1 mouse cellular context compared by ENCODE assay signal in genomic region chr9:109080516-109080915, GRCm38 (mm10).
TF ChIP-seq lines count a peak whose summit lies in the region.

No protein-coding gene starts in this region.

TF ChIP-seq in myocyte, 11 proteins besides CTCF, POLR2A, EP300 and RAD21:
- TF ChIP-seq E2F4 (IDR thresholded peaks at IDR 0.05; ENCODE audit: insufficient read depth) (no peak), MYOG (IDR thresholded peaks at IDR 0.05; ENCODE audit: control insufficient read depth in 1 of 3, insufficient read depth in 1 of 3, insufficient read length in 2 of 3, low read depth in 2 of 3) (no peak), POLR2AphosphoS2 (IDR thresholded peaks at IDR 0.05; ENCODE audit: insufficient read length, low read depth) (no peak), TCF12 (IDR thresholded peaks at IDR 0.05; ENCODE audit: insufficient read depth, poor library complexity, severe bottlenecking) (no peak), CEBPB (IDR thresholded peaks at IDR 0.05; ENCODE audit: insufficient read depth, poor library complexity, severe bottlenecking) (no peak), TCF3 (IDR thresholded peaks at IDR 0.05; ENCODE audit: insufficient read length, low read depth) (no peak), MAX (IDR thresholded peaks at IDR 0.05; ENCODE audit: low read depth) (no peak), REST (IDR thresholded peaks at IDR 0.05; ENCODE audit: insufficient read depth, insufficient read length) (no peak), SRF (IDR thresholded peaks at IDR 0.05; ENCODE audit: control insufficient read depth, insufficient read length, low read depth) (no peak)
